Mouse (Mus musculus): ENCODE data around the gene A830031A19Rik.

The A830031A19Rik gene

DNA sequence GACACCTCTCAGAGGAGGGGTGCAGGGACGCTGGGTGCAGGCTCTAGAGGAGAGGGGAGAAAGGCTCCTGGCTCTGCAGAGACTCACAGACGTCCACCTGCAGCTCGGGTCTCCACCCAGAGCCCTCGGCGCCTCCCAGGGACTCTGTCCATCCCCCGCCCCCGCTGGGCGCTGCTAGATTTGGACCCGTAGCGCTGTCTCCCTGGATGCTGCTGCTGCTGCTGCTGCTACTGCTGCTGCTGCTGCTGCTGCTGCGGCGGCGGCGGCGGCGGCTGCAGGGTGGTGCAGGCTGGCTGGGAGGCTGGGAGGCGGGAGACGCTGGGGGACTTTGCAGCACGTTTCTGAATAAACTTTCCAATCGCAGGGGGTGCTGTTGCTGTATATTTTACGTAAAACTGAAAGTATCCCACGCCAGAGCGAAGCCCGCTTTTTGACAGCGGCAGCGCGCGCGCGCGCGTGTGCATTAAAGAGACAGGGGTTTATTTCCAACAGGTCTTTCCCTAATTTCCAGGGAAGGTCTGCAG is 1.3 kb upstream of the A830031A19Rik start:
- DNase-seq, result peak; percentile 74 to 81

DNA sequence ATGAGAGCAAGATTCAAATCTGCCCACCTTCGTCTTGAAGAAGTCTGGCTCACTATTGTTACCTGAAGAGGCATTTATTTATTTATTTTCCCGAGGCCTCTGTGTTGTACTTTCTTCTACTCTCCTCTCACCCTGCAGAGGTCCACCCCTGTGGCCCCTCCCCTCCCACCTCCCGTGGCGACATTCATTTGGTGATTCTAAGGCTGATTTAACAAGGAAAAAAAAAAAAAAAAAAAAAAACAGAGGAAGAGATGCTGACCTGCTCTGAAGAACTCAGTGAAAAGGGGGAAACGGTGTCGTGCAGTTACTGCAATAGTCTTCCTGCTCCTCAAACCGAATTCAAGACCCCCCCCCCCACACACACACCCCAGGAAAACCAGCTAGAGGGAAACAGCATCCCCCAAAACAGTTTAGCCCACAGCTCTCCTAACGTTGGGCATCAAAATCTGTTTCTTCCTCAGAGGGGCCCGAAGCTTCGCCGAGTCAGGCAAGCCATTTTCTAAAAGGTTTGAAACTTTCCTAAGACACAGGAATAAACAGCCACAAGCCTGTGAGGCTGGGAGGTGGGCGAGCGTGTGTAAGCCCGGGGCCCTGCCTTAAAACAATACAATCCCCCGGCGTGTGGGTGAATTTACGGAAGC is 752 bp upstream of the A830031A19Rik start:
- no peak for DNase-seq

DNA sequence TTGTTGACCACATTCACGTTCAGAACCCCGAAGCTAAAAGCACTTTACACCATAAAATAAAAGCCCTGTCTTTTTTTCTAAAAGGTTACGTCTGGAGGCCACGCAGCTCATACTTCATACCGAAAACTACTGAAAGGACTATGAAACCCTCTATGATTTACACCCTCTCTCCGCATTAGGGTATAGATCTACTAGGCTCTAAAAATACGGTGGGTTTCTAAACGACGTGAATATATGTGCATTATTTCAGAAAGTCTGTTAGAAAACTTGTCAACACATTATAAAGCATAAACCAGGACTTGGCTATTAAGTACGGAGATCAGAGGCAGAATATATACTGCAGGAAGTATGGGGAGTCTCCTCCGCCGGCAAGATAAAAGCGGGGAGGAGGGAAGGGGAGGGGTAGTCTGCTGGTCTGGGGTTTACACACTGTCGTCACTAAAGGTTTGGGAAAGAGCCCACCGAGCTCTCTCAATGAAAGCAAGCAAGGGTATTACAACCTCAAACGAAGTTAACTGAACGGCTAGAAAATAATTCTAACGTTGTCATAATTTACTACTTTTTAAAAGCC is 748 bp downstream of the A830031A19Rik start:
- no peak for DNase-seq

DNA sequence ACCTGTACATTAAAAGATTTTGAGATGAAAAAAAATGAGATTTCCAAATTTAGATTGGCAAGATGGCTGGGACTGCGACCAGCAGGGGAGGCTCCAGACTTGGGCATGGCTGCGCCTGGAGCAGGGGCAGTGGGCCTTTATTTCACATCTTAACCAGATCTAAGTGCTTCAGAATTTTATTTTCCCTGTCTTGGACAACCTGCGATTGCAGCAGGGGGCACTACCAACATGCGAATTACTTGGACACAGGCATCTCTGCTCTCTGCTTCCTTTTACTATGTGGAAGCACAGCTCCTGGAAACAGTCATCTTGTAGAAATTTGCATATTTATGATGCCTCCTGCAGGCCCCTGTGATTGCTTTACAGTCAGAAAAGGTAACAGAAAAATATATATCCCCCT is 9.5 kb downstream of the A830031A19Rik start:
- DNase-seq, result peak in 1 of 2 experiments; percentile 33

DNA sequence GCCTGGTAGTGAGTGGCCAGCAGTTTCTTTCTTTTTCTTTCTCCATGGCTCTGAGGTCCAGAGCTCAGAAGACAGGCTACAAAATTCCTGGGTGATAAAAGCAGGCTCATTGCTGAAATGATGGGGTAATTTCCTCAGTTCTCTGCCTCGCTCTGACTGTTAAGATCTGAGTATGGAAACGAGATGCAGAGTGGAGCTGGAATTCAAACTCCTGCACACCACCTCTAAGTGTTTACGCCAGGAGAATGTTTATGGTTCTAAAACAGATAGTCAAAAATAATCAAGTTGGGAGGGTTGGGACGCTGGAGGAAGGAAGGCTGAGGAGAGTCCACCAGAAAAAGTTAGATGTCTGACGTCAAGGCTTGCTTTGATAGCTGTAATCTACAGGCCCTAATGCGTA is 10.6 kb downstream of the A830031A19Rik start:
- DNase-seq, result no peak

DNA sequence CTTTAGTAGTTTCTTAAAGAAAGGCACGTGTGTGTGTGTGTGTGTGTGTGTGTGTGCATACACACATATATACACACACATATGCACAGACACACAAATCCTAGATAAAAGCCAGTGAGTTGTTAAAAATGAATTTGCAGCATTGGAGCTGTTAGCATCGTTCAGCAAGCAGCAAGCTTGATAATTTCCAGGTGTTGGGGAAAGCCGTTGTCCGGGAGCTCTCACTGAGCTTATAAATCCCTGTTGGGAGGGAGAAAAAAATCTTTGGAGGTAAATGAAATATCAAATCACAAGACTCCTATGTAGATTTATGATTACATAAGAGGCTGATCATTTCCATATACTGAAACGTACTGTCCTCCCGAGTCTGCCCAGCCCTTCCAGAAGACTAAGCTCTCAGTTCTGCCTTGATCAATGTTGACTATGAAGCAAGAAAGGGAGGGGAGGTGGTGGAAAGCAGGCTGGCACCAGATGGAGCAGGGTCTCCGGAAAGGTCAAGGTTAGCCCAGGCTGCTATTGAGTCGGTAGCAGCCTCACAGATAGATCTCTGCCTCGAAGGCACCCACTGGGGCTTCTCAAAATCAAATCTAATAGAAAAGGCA is 12.3 kb downstream of the A830031A19Rik start:
- DNase-seq, result no peak

DNA sequence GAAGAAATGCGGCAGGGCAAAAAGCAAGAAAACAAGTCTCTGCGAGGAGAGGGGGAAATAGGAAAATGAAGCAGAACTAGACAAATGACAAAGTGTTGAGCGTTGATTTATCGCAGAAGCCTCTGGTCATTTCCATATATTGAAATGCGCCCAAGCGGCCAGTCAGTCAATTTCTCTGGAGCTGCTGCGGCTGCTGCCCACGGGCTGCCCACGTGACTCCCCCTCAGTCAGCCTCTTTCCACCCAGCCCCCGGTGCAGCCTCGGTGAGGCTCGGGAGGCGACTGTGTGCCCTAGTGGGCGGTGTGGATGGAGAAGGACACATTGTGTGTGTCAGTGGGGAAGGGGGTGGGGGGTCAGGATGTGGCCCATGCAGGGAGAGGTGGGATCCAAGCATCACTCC is 13.0 kb downstream of the A830031A19Rik start:
- DNase-seq, result peak in 1 of 2 experiments; percentile 21

DNA sequence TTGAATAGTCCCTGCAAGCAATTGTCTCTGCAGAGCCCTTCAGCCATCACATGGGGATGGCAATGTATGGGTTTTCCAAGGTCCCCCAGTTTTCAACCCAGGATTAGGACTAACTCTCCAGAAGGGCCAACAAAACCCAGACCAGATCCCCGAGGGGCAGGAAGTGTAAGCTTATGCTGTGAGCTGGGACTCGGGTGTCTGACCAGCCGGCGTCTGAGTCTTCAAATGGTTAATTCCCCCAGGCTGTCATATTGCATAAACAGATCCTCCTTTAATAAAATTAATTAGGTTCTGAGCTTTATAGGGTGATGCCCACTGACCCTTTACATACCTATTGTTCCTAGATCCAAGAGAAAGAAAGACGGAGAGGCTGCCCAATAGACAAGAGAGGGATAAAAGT is 14.4 kb downstream of the A830031A19Rik start:
- no peak for DNase-seq

DNA sequence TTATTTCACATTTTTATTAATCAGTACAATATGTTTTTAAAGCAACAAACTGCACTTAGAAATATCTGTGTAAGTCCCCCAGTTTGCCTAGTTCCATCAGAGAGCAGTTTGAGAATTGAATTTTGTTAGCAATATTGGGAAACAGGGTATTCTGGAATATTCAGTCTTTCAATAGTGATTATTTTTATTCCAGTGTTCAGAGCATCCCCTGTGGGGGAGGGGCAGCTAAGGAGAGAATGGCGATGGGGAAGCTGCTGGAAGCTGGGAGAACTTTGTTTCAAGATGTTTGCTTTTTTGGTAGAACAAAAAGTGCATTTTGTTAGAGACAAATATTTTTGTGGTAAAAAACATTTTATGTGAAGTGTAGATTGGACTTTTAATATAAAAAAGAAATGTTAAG is 15.7 kb downstream of the A830031A19Rik start:
- DNase-seq, result no peak

DNA sequence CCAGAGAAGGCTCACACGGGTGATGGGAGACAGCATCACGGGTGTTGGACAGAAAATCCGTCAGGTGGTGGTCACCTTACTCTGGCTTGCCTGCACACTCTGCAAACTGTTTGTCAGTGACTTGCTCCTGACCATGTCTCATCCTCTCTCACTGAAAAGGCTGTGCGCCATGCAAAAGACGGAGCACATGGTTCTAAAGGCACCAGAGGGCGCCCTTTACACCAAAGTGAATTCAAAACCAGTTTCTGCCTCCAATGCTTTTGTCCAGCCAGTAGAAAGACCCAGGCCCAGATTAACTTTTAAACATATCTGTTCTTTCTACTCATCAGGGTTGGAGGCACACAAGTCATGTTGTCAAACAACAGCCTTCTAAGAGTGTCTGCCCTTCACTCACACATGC is 22.0 kb downstream of the A830031A19Rik start:
- DNase-seq, result peak in 1 of 2 experiments; percentile 27

DNA sequence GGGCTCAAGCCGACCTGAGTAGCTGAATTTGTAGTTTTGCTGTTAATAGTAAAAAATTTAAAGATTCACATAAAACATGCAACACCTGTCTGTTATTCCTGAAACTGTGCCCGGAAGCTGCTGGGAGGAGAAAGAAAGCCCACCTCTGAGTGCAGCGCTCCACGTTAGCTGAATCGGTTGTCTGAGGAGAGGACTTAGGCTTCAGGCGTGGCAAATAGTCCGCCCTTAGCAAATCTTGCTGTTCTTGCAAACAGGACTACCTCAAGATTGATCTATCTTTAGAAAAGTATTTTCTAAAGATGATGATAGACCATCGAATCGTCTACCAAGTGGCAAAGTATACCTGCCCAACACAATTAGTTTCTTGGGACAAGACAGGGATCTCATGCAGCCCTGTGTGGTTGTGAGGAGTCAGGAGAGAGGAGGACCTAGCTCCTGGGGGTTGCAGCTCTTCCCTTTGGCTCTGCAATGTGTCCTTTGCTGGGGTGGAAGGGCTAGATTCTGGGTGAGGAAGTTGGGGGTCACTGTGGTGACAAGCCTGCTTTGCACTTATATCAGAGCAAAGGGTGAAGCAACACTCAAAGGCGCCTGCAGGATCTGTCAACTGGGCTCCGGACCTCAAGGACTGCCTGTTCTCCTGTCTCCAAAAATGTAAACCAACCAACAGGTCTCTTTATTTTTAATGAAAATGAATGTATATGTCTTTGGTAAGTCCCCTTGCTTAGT is 24.7 kb downstream of the A830031A19Rik start:
- DNase-seq, result no peak

DNA sequence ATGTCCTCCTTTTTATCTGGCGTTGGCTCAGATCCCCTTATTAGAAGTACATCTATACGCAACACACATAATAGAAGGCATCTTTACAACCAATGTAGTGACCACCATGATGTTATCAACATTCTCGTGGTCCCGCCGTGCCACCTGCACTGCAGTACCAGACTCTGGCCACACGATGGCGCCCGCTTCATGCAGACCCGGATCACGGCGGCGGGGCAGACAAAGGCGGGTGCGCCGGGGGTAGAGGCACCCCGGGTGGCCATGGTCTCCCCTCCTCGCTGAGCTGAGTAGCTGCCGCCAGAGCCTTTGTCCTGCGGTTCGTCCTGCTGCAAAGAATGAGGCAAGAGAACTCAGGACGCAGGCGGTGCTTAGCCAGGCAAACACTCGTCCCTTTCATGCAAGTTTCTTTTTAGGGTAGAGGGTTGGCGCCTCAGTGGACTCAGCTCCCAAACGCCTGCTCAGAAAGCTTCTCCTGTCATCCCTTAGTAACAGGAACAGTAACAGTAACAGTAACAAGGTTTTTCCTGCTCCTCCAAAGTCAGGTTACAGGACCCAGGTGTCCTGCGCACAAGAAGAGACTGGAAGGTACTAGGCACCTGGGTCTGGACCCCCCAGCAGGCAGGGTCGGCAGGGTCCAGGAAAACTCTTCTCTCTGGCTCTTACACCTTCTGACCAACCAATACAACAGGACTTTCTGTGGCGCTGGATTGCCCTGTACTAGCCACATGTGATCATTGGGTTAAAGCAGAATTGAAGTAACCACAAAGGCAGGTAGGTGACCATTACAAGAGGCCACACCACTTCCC is 25.4 kb downstream of the A830031A19Rik start:
- peak; percentile 86 to 88 for DNase-seq

DNA sequence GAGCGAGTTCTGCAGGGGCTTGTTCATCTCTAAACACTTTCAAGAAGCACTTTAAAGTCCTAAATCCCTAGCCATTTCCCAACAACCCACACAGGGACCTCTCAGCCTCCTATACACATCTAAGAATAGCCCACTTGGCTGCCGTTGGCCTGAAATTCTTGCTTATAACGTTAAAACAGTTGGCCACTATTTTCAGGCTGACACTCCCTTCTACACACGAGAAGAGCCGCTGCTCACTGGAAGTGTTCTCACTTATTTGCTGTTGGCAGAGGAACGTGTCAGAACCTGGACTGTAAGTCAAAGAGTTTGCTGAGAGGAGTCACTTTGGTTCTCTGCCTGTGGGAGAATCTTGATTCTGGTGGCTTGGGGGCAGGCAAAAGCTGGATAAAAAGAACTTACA is 30.8 kb downstream of the A830031A19Rik start:
- DNase-seq, result no peak

DNA sequence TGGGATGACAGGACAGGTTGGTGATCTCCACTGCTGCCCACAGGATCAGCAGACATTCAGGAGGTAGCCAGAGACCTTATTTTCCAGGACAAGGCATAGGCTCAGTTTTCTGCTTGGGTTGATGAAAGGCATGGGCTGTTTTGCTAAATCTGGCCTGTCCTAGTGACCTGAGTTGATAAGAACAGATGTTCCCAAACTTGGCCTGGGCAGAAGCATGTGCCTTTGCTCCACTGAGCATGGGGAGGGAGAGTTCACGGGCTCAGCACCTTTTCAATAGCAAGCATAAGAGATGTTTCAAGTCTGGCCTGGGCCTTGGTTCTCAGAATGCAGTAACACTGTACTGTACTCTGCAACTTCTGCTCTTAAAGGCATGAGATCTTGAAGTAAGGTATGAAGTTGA is 54.1 kb downstream of the A830031A19Rik start:
- no peak for DNase-seq

DNA sequence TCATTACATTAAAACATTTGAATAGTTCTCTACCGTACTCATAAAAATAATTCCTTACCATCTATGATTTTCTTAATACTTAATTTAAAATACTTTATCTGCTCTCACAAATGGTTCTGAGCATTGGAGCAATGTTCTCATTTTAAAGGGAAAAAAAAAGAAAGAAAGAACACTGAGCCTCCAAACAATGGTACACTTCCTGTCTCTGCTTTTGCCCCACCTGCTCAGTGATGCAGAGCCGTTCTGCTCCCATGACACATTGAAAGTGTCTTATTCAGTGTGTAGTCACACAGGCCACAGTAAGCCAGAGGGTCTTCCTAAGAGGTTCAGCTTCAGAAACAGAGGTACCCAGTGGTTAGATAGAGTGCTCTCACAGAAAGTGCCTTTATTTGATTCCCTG is 56.1 kb downstream of the A830031A19Rik start:
- DNase-seq, result no peak

DNA sequence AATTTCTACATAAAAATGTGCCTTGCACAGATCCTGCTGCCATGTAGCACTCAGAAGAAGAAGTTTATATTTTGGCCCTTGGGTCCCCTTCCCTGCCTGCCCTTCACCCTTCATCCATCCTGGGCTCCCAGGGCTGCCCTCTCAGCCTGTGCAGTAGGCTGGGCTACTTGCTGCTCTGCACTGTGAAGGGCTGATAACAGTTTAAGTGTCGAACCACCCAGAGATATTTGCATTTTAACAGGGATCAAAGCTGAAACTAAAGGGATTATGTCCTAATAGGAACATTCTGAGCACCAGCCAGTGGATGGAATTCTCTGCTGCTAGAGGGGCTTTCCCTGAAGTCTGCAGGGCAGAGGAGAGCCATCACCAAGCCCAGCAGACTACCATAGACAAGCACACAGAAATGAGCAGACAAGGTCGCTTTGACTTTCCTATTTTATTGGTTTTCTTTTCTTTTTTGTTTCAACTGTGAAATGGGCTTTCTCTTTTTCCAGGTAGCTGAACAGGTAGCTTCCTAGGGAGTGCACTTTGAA is 58.1 kb downstream of the A830031A19Rik start:
- DNase-seq, result no peak

DNA sequence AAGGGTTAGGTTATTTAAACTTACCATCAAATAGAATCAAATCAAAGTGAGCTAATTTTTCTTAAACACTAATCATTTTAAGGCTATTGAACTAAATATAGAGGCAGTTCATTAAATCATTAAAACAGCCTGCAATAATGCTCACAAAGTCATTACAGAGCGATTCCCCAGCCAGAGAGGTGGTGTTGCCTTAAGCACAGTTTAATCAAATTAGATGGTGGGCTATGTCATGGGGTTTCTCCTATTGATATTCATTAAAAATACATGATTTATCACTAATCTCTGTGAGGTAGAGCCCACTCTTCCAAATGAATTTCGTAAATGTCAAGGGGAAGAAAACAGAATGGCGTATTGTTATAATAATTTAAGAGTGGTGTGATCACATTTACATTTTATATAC is 58.8 kb downstream of the A830031A19Rik start:
- DNase-seq, result no peak

DNA sequence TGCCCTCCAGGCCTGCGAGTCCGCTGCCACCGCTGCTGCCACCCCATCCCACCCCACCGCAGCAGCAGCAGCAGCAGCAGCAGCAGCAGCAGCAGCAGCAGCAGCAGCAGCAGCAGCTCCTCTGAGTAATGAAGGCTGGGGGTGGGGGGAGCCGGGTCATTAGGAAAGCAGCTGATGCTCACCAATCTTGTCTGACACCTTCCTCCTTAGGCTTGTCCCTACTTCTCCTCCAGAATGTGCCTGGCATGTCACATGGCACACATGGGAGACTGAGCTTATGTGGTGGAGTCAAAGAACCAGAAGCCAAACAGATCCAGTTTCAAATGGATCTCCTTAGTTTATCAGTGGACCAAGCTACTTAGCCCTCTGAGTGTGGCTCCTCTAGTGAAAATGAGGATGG is 60.2 kb downstream of the A830031A19Rik start:
- DNase-seq, result no peak

DNA sequence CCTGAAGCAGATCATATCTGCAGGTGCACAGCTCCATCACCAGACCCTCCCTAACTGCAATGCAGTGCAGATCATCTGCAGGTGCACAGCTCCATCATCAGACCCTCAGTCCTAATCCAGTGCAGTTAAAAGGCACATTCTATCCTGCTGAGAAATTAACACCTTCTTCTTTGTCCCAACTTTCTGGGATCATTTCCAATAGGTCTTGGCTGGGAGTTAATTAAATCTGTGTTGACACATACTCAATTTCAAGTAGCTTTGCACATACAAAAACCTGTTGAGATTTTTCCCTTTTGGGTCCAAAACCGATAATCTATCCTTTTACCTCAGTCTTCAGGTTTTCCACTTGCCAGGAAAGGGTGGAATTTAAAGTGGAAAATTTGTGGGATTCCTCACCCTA is 62.6 kb downstream of the A830031A19Rik start:
- DNase-seq, result no peak

DNA sequence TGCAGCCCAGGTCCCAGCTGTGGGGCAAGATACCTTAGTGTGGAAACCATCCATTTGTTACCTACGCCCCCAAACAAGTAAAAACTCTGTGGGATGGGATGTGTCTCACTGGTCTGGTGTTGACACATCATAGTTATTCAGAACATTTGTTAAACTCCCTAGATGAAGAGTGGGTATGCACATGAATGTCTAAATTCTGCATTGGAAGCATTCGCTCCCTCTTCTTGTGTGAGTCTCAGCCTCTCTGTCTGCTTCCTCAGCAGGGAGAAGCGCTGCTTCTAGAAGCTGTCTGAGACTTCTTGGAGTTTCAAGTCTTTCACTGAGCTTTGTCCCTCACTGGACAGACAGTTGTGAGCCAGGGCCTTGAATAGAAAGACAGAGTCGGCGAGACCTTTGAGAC is 65.9 kb downstream of the A830031A19Rik start:
- no peak for DNase-seq

DNA sequence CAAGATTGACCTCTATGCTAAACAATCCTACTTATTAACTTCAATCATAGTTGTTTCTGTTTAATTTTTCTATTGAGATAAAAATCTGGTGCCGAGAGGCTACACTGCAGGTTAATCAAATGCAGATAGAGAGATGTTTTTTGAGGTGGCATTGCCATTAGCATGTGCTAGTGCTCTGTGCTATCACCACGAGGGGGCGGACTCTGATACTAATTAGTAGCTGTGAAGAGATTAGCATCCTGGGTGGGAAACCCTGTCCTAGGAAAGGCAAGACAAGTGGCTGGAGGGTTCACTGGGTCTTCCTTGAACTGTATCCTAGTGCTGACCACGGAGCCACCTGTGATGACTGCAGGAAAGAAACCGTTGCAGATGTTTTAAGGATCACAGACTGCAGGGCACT is 66.6 kb downstream of the A830031A19Rik start:
- peak; percentile 43 to 46 for DNase-seq

DNA sequence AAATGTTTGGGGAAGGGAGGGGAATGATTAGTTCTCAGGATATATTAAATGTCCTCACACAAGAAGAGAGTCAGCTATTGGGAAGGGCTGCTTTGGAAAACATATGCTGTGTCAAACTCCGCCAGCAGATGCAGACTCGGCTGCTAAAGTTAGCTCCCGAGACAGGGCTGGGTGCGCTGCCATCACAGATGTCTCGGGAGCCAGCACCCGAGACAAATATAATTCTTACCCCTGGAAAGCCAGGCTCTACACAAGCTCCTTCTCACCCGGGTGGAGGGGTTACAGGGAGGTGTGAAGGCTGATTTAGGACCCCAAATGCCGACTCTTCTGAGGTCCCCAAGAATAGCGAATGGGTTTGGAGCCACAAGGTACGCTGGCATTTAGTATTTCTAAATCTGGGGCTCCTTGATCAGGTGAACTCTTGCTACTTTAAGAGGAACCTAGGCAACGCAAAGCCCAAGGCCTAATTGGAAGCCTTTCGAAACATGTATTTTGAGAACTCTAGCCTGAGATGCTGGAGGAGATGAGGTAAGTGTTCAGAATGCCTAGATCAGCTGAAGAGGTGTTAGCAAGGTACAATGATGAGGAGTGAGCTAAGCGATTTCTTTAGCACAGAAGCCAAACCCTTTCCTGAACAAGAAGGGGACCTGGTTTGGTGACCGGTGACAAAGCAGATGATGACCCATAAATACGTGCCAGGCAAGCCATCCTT is 69.3 kb downstream of the A830031A19Rik start:
- DNase-seq, result no peak
